Mouse (Mus musculus) left cerebral cortex, adult 8-10 months (tissue): ENCODE results near the gene Retsat. TPM values are rescaled to one million over a fixed set of nuclear protein-coding genes. Genes with fewer than 3 reads are reported as not detected.

Source experiments
- DNase-seq, 2 experiments: peaks; one replicate each; pipeline ENCODE4 v3.0.0; 2022; ENCODE audit warnings: low spot score in 2 of 2
- total RNA-seq, 4 experiments: library from RNA; stranded (reverse); gene quantifications; 2 replicates each; pipeline ENCODE4 v1.2.4; 2022

The Retsat gene
- total RNA-seq, 4 experiments from 2014 or later: 66.8 to 72.4 (median 68.4) TPM

GRCm38 (mm10) chr6:72588307-72588706, 10.0 kb upstream of the Retsat start:
- no peak for DNase-seq

- DNase-seq: no peak
Measured at GRCm38 (mm10) chr6:72590111-72590510, 8.2 kb upstream of the Retsat start.

- DNase-seq: no peak
Measured at GRCm38 (mm10) chr6:72593011-72593803, 5.1 kb upstream of the Retsat start.

- no peak for DNase-seq
Measured at GRCm38 (mm10) chr6:72593914-72594313, 4.4 kb upstream of the Retsat start.

- DNase-seq: no peak
Measured at GRCm38 (mm10) chr6:72597083-72597874, 996 bp upstream of the Retsat start.

GRCm38 (mm10) chr6:72598791-72599557, 699 bp downstream of the Retsat start:
- DNase-seq: peak in 1 of 2 experiments; percentile 39

- no peak for DNase-seq
Measured at GRCm38 (mm10) chr6:72600216-72600615, 1.9 kb downstream of the Retsat start.

GRCm38 (mm10) chr6:72600771-72601170, 2.5 kb downstream of the Retsat start:
- DNase-seq: no peak

- DNase-seq: peak in 1 of 2 experiments; percentile 77
Measured at GRCm38 (mm10) chr6:72601732-72602131, 3.5 kb downstream of the Retsat start.

- no peak for DNase-seq
Measured at GRCm38 (mm10) chr6:72604066-72604465, 5.8 kb downstream of the Retsat start.

- DNase-seq: no peak
Measured at GRCm38 (mm10) chr6:72607060-72607459, 8.8 kb downstream of the Retsat start.

GRCm38 (mm10) chr6:72607676-72608075, 9.4 kb downstream of the Retsat start:
- DNase-seq: no peak

- DNase-seq: no peak
Measured at GRCm38 (mm10) chr6:72608662-72609184, 10.4 kb downstream of the Retsat start.

GRCm38 (mm10) chr6:72610261-72610660, 12.0 kb downstream of the Retsat start:
- no peak for DNase-seq

GRCm38 (mm10) chr6:72615151-72615550, 16.9 kb downstream of the Retsat start:
- no peak for DNase-seq

- no peak for DNase-seq
Measured at GRCm38 (mm10) chr6:72615561-72616375, 17.5 kb downstream of the Retsat start.

- DNase-seq: peak; percentile 81 to 92
Measured at GRCm38 (mm10) chr6:72616643-72617288, 18.5 kb downstream of the Retsat start, which contains the start of gene Tgoln1. TSS of gene Tgoln1 (minus strand) at chr6:72617000.

GRCm38 (mm10) chr6:72619734-72620532, 21.7 kb downstream of the Retsat start:
- no peak for DNase-seq

- no peak for DNase-seq
Measured at GRCm38 (mm10) chr6:72620920-72621319, 22.6 kb downstream of the Retsat start.
